Mouse (Mus musculus): ENCODE measurements at regions not wholly inside any gene's neighbourhood (a gene's known extent, or its start where the extent isn't known, plus 50 kb on each side); places are given as distances from the start of the nearest gene placed in this dataset.
A peak's percentile ranks its signal among the peaks of the same experiment; 100 is the strongest.

DNA sequence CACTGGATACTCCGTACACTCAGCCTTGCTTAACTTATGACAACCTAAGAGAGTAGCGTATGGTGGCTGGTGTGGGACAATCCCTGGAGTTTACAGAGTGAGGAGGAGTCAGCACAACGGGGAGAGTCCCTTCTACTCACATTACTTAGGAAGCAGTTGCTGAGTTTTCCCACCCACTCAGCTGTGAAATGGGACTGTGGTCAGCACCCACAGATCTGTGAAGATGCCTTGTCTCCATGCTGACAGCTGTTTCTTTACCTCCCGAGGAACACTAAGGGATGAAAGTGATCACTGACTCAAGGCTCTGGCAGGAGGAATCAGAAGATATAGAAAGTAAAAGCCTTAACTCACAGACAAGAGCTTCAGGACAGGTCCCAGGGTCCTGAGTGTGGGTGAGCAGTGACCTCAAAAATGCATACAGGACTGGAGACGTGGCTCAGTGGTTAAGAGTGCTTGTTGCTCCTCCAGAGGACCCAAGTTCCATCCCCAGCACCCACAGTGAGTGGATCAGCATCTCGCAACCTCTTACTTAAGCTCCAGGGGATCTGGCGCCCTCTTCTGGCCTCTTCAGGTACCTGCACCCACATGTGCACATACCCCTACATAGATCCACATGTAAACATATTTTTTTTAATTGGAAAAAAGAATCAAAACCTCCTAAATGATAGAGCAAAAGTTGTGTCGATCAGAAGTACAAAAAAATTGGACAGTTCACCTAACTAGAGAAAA is 97.8 kb downstream of the Kctd15 start:
- Histone ChIP-seq H3K9me3 (ENCODE audit: control insufficient read depth, low read length) (0 out of 2 replicates have a peak, but pooled peaks cover 3% of the 10 kb centered on the region), H3K27ac (ENCODE audit: low read depth, low read length) (no peak overlapping the region), H3K36me3 (ENCODE audit: control insufficient read depth, insufficient read depth, low read length) (no peaks in the 10 kb centered on the region), H3K9ac (ENCODE audit: low read depth, low read length) (no peak overlapping the region), H3K27me3 (ENCODE audit: control insufficient read depth, insufficient read depth, low read length) (no peaks in the 10 kb centered on the region), H3K4me1 (ENCODE audit: control insufficient read depth, insufficient read depth, low read length) (no peaks in the 10 kb centered on the region), H3K4me2 (replicated peaks; ENCODE audit: low read depth, low read length) (no peak overlapping the region), H3K4me3 (ENCODE audit: low read length) (no peak overlapping the region)
- 74% methylated on average over 8 of the region's 8 CpGs for WGBS
- ATAC-seq (ENCODE audit: low FRiP score, low TSS enrichment): no peak

DNA sequence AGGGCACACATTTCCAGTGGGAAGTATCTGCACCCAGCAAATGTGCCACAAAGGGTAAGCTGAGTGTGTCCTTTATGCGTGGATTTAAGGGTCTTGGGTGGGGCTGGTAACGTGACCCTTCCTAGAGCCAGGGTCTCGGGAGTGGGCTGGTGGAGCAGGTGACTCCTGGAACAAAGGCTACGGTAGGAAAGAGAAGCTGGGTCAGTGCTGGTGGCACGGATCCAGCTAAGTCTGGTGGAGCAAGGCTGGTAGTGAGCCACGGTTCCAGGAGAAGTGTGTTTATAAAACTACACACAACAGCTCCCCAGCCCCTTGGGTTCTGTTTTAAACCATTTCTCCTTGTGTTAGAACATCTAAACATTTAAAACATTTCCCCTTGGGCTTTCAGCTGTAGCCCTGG is 101.3 kb downstream of the Kctd15 start:
- no peak overlapping the region for H3K4me3 ChIP-seq (ENCODE audit: low read length)
- ATAC-seq (ENCODE audit: low FRiP score, low TSS enrichment): no peak
- no peak overlapping the region for H3K27ac ChIP-seq (ENCODE audit: low read depth, low read length)
- no peaks in the 10 kb centered on the region for H3K4me1 ChIP-seq (ENCODE audit: control insufficient read depth, insufficient read depth, low read length)
- H3K9ac ChIP-seq (ENCODE audit: low read depth, low read length): no peak overlapping the region
- 53% methylated on average over 6 of the region's 6 CpGs for whole genome bisulfite sequencing
- H3K4me2 ChIP-seq (replicated peaks; ENCODE audit: low read depth, low read length): no peak overlapping the region
- H3K36me3 ChIP-seq (ENCODE audit: control insufficient read depth, insufficient read depth, low read length): no peaks in the 10 kb centered on the region
- H3K27me3 ChIP-seq (ENCODE audit: control insufficient read depth, insufficient read depth, low read length): no peaks in the 10 kb centered on the region
- H3K9me3 ChIP-seq (ENCODE audit: control insufficient read depth, low read length): 0 out of 2 replicates have a peak, but pooled peaks cover 3% of the 10 kb centered on the region

GRCm38 (mm10) chr7:34546609-34547316 is 109.8 kb downstream of the Kctd15 start:
- Histone ChIP-seq H3K9ac (ENCODE audit: low read depth, low read length) (no peak overlapping the region), H3K27ac (ENCODE audit: low read depth, low read length) (no peak overlapping the region), H3K4me2 (replicated peaks; ENCODE audit: low read depth, low read length) (no peak overlapping the region), H3K36me3 (ENCODE audit: control insufficient read depth, insufficient read depth, low read length) (no peaks in the 10 kb centered on the region), H3K4me1 (ENCODE audit: control insufficient read depth, insufficient read depth, low read length) (no peaks in the 10 kb centered on the region), H3K9me3 (ENCODE audit: control insufficient read depth, low read length) (0 out of 2 replicates have a peak, but pooled peaks cover 2% of the 10 kb centered on the region), H3K27me3 (ENCODE audit: control insufficient read depth, insufficient read depth, low read length) (no peaks in the 10 kb centered on the region), H3K4me3 (ENCODE audit: low read length) (no peak overlapping the region)
- ATAC-seq (ENCODE audit: low FRiP score, low TSS enrichment): 0 out of 2 replicates have a peak, but pooled peaks have one; percentile 46
- WGBS: 75% methylated on average over 19 of the region's 19 CpGs

DNA sequence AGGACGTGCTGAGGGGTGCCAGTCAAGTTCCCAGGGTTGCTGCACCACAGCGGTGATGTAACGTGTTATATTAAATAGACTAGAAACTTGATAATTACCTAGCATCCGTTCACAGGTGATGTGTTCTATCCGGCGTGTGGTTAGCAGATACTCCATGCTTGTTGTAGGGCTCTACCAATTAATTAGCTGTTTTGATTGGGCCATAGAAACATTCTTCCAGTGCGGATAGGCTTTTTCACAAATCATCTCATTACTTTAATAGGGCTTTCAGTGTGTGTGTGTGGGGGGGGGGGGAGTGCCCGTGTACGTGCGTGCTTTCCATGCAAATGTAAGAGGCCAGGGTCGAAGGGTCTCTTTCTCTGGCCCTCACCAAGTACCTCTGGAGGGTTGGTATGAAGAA is 110.6 kb downstream of the Kctd15 start:
- Histone ChIP-seq H3K4me3 (ENCODE audit: low read length) (no peak overlapping the region), H3K27me3 (ENCODE audit: control insufficient read depth, insufficient read depth, low read length) (no peaks in the 10 kb centered on the region), H3K36me3 (ENCODE audit: control insufficient read depth, insufficient read depth, low read length) (no peaks in the 10 kb centered on the region), H3K27ac (ENCODE audit: low read depth, low read length) (no peak overlapping the region), H3K4me2 (replicated peaks; ENCODE audit: low read depth, low read length) (no peak overlapping the region), H3K4me1 (ENCODE audit: control insufficient read depth, insufficient read depth, low read length) (no peaks in the 10 kb centered on the region), H3K9me3 (ENCODE audit: control insufficient read depth, low read length) (0 out of 2 replicates have a peak, but pooled peaks cover 2% of the 10 kb centered on the region), H3K9ac (ENCODE audit: low read depth, low read length) (no peak overlapping the region)
- ATAC-seq (ENCODE audit: low FRiP score, low TSS enrichment): no peak
- WGBS: 89% methylated on average over 11 of the region's 11 CpGs

- ATAC-seq (ENCODE audit: low FRiP score, low TSS enrichment): no peak
- no peak overlapping the region for H3K9ac ChIP-seq (ENCODE audit: low read depth, low read length)
- WGBS: 78% methylated on average over 4 of the region's 4 CpGs
- H3K4me1 ChIP-seq (ENCODE audit: control insufficient read depth, insufficient read depth, low read length): no peaks in the 10 kb centered on the region
- H3K27me3 ChIP-seq (ENCODE audit: control insufficient read depth, insufficient read depth, low read length): no peaks in the 10 kb centered on the region
- no peak overlapping the region for H3K27ac ChIP-seq (ENCODE audit: low read depth, low read length)
- H3K36me3 ChIP-seq (ENCODE audit: control insufficient read depth, insufficient read depth, low read length): no peaks in the 10 kb centered on the region
- H3K4me2 ChIP-seq (replicated peaks; ENCODE audit: low read depth, low read length): no peak overlapping the region
- no peak overlapping the region for H3K4me3 ChIP-seq (ENCODE audit: low read length)
- 0 out of 2 replicates have a peak, but pooled peaks cover 2% of the 10 kb centered on the region for H3K9me3 ChIP-seq (ENCODE audit: control insufficient read depth, low read length)
Measured at GRCm38 (mm10) chr7:34541906-34542305, 114.6 kb downstream of the Kctd15 start.

GRCm38 (mm10) chr7:34541000-34541399 is 115.5 kb downstream of the Kctd15 start:
- Histone ChIP-seq H3K4me1 (ENCODE audit: control insufficient read depth, insufficient read depth, low read length) (no peaks in the 10 kb centered on the region), H3K9me3 (ENCODE audit: control insufficient read depth, low read length) (0 out of 2 replicates have a peak, but pooled peaks cover 2% of the 10 kb centered on the region), H3K4me3 (ENCODE audit: low read length) (no peak overlapping the region), H3K4me2 (replicated peaks; ENCODE audit: low read depth, low read length) (no peak overlapping the region), H3K27me3 (ENCODE audit: control insufficient read depth, insufficient read depth, low read length) (no peaks in the 10 kb centered on the region), H3K36me3 (ENCODE audit: control insufficient read depth, insufficient read depth, low read length) (no peaks in the 10 kb centered on the region), H3K9ac (ENCODE audit: low read depth, low read length) (no peak overlapping the region), H3K27ac (ENCODE audit: low read depth, low read length) (no peak overlapping the region)
- no peak for ATAC-seq (ENCODE audit: low FRiP score, low TSS enrichment)
- 69% methylated on average over 4 of the region's 4 CpGs for WGBS

DNA sequence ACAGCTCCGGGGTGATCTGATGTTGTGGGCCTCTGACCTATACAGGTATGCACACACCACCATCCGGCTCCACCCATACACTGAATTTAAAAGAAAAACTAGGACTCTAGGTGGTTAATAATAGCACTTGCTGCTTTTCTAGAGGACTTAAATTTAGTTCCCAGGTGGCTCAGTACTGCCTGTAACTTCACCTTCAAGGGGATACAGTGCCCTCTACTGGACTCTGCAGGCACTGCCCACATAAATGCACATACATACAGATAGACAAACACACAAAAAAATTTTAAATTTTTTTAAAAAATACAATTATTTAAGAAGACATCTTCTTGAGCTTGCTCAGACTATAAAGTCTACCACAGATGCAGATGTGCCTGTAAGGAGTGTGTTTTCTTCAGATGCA is 116.7 kb downstream of the Kctd15 start:
- H3K36me3 ChIP-seq (ENCODE audit: control insufficient read depth, insufficient read depth, low read length): no peaks in the 10 kb centered on the region
- H3K27me3 ChIP-seq (ENCODE audit: control insufficient read depth, insufficient read depth, low read length): no peaks in the 10 kb centered on the region
- 0 out of 2 replicates have a peak, but pooled peaks cover 2% of the 10 kb centered on the region for H3K9me3 ChIP-seq (ENCODE audit: control insufficient read depth, low read length)
- ATAC-seq (ENCODE audit: low FRiP score, low TSS enrichment): no peak
- H3K4me3 ChIP-seq (ENCODE audit: low read length): no peak overlapping the region
- 95% methylated on average over 2 of the region's 2 CpGs for WGBS
- no peak overlapping the region for H3K4me2 ChIP-seq (replicated peaks; ENCODE audit: low read depth, low read length)
- H3K9ac ChIP-seq (ENCODE audit: low read depth, low read length): no peak overlapping the region
- no peaks in the 10 kb centered on the region for H3K4me1 ChIP-seq (ENCODE audit: control insufficient read depth, insufficient read depth, low read length)
- H3K27ac ChIP-seq (ENCODE audit: low read depth, low read length): no peak overlapping the region

- 86% methylated on average over 20 of the region's 20 CpGs for WGBS
- Histone ChIP-seq H3K4me3 (ENCODE audit: low read length) (no peak overlapping the region), H3K4me1 (ENCODE audit: control insufficient read depth, insufficient read depth, low read length) (no peaks in the 10 kb centered on the region), H3K4me2 (replicated peaks; ENCODE audit: low read depth, low read length) (no peak overlapping the region), H3K27me3 (ENCODE audit: control insufficient read depth, insufficient read depth, low read length) (no peaks in the 10 kb centered on the region), H3K9ac (ENCODE audit: low read depth, low read length) (no peak overlapping the region), H3K27ac (ENCODE audit: low read depth, low read length) (no peak overlapping the region), H3K9me3 (ENCODE audit: control insufficient read depth, low read length) (0 out of 2 replicates have a peak, but pooled peaks cover 2% of the 10 kb centered on the region), H3K36me3 (ENCODE audit: control insufficient read depth, insufficient read depth, low read length) (no peaks in the 10 kb centered on the region)
- ATAC-seq (ENCODE audit: low FRiP score, low TSS enrichment): no peak
Measured at GRCm38 (mm10) chr7:34538310-34539055, 118.0 kb downstream of the Kctd15 start.

Measured in kidney, embryonic 14.5 days (tissue).